Mouse (Mus musculus) stomach, postnatal 0 days (tissue): ENCODE measurements around the gene Dapk3.

Experiments used
- CTCF ChIP-seq: IDR thresholded peaks from 2 replicates; pipeline ENCODE4 v1.5.1; 2016; ENCODE audit warnings: antibody characterized with exemption, low read depth, mild to moderate bottlenecking, moderate library complexity
- EP300 ChIP-seq: optimal IDR thresholded peaks from 2 replicates; pipeline ENCODE3; 2016; ENCODE audit warnings: antibody characterized with exemption

DNA sequence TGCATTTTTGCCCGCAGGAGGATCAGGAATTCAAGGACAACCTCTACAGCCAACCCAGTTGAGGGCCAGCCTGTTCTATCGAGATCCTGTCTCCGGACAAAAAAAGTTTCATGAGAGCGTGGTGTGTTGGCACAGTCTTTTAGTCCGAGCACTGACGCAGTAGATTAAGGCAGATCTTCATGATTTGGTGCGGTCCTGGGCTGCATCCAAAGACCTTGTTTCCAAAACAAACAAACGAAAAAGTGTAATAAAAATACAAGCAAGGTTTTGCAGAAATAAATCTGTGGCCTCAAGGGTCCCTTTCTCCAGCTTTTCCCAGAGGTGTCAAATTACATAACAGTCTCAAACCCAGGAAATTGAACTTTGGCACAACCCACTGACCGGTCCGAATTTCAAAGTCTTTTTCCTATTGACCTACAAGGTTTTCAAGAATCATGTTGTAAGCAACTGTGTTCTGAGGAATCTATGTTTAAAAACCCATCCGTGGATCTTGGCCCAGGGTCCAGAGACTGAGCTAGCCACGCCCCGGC lies 6.8 kb upstream of the Dapk3 start:
- TF ChIP-seq CTCF (no peak), EP300 (no peak)
